Mouse (Mus musculus): ENCODE measurements around the gene Pyroxd2. TPM values are rescaled to one million over a fixed set of nuclear protein-coding genes. Genes with fewer than 3 reads are reported as not detected.
A peak's percentile ranks its signal among the peaks of the same experiment; 100 is the strongest.

Gene Pyroxd2
- polyA plus RNA-seq, 1 experiment from 2014 or later = 1.1 TPM

DNA sequence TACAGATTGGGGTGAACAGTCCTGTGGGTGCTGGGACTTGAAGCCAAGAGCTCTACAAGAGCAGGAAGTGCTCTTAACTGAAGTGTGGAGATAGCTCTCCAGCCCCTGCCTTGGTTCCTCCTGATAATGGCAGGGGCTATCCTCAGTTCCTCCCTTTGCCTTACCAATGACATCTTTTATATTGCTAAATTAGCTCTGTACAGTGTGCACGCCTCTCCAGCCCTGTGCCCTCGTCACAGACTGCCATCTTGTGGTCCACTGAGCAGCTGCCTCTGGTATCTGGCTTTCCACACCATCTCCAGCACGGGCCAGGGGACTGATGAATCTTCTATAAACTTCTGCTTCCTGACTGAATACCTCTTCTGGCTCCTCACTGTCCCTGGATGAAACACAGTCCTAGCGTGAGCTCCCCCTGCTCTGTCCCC, 8.4 kb downstream of the Pyroxd2 start:
- WGBS = 35% methylated on average over 4 of the region's 4 CpGs
- no peaks in the 10 kb centered on the region for H3K36me3 ChIP-seq (ENCODE audit: poor library complexity, severe bottlenecking)
- peak; percentile 88 for ATAC-seq
- H3K9ac ChIP-seq = no peak overlapping the region
- H3K27ac ChIP-seq = no peak overlapping the region
- H3K4me1 ChIP-seq = peaks cover 17% of the 10 kb centered on the region
- H3K27me3 ChIP-seq = no peaks in the 10 kb centered on the region
- H3K9me3 ChIP-seq (replicated peaks) = no peaks in the 10 kb centered on the region
- no peak overlapping the region for H3K4me2 ChIP-seq
- H3K4me3 ChIP-seq = no peak overlapping the region

DNA sequence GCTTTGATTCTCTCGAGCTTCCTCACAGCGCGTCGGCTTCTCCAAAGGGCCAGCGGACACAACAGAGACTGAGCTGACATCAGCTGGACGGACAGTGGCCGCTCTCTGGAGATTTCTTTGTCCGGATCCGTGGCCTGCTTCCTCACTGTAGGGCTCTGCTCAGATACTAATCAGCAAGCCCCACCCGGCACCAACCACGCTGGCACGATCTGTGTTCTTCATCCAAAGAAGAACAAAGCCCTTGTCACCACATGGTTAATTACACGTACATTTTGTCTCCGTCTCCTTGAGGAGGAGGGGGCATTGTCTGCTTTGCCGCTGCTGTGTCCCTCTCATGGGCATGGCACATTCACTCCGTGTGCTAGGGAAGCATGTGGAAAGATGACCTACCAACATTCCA, 9.3 kb downstream of the Pyroxd2 start:
- Histone ChIP-seq H3K36me3 (ENCODE audit: poor library complexity, severe bottlenecking) (no peaks in the 10 kb centered on the region), H3K9ac (no peak overlapping the region), H3K4me3 (no peak overlapping the region), H3K27ac (no peak overlapping the region), H3K4me1 (peaks cover 17% of the 10 kb centered on the region), H3K9me3 (replicated peaks) (no peaks in the 10 kb centered on the region), H3K27me3 (no peaks in the 10 kb centered on the region), H3K4me2 (no peak overlapping the region)
- ATAC-seq = peak; percentile 34; the same call in 1 of the 2 replicates
- 41% methylated on average over 16 of the region's 16 CpGs for WGBS

DNA sequence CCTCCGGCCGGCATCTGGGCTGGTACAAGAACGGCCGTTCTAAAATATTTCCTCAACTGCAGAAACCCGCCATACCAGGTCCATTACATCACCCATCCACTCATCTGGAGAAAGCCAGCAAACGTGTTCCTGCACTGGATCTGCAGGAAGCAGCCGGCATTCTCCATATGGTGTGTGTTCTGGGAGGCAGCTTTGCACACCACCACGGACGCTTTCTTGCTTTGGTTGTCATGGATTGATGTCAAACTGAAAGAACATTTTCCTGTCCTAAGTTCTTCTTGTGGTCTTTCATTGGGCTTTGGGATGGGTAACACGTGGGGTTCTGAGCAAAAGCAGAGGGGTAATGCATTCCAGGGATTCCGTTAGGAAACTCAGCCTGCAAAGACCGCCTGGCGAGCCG, 10.7 kb downstream of the Pyroxd2 start:
- ATAC-seq = no peak
- Histone ChIP-seq H3K9me3 (replicated peaks) (no peaks in the 10 kb centered on the region), H3K4me1 (peaks cover 21% of the 10 kb centered on the region), H3K27ac (no peak overlapping the region), H3K4me2 (no peak overlapping the region), H3K36me3 (ENCODE audit: poor library complexity, severe bottlenecking) (no peaks in the 10 kb centered on the region), H3K9ac (no peak overlapping the region), H3K27me3 (no peaks in the 10 kb centered on the region), H3K4me3 (no peak overlapping the region)
- 83% methylated on average over 14 of the region's 14 CpGs for WGBS

DNA sequence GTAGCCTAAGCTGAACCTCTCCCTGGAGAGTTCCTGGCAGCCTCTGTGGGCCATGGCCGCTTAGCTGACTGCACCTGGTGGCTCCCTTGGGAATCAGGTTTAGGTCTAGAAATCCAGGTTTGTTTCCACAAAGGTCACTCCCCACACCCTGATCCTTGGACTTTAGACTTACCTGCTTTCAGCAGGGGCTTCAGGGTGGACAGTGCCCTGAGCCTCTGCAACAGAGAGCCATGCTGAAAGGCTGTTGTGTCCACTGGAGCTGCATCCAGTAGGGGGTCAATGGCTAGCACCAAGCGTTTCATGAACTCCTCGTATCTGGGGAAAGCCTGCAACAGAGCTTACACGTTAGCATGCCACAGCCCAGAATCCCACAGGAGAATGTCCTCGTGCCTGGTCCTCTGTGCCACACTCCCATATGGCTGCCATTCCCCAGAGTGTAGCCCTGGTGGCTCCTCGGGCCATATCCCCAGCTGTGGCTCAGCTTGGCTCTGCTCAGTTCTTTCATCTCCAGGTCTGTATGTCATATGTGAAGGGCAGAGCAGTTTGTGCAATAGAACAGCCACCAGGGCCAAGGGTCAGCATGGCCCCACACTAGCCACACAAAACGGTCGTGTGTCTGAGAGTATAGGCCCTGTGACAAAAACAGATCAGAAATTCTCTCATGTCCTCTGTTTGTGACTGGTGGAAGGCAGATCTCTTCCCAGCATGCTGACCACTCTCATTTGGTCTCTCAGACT, 12.2 kb downstream of the Pyroxd2 start:
- H3K4me3 ChIP-seq = no peak overlapping the region
- no peaks in the 10 kb centered on the region for H3K27me3 ChIP-seq
- H3K4me1 ChIP-seq = peaks cover 21% of the 10 kb centered on the region
- H3K9me3 ChIP-seq (replicated peaks) = no peaks in the 10 kb centered on the region
- H3K4me2 ChIP-seq = no peak overlapping the region
- H3K9ac ChIP-seq = no peak overlapping the region
- no peaks in the 10 kb centered on the region for H3K36me3 ChIP-seq (ENCODE audit: poor library complexity, severe bottlenecking)
- WGBS = 81% methylated on average over 8 of the region's 8 CpGs
- no peak for ATAC-seq
- no peak overlapping the region for H3K27ac ChIP-seq

DNA sequence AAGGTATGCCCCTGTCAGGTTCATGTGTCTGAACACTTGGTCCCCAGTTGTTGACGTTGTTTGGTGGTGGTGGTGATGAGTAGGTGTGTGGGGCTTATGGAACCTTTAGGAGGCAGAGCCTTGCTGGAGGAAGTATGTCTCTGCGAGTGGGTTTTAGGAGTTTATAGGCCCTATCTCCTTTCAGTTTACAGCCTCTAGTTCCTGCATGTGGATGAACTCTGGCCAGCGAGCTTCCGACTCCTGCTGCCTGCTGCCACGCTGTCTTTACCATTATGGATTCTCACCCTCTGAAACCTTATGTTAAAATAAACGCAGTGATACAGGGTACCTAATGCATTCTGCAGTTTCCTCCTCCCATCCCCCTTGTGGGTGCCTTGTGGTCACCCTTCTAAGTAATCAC, 12.8 kb downstream of the Pyroxd2 start:
- no peak overlapping the region for H3K27ac ChIP-seq
- no peak overlapping the region for H3K9ac ChIP-seq
- 92% methylated on average over 6 of the region's 6 CpGs for WGBS
- no peaks in the 10 kb centered on the region for H3K9me3 ChIP-seq (replicated peaks)
- no peak for ATAC-seq
- H3K27me3 ChIP-seq = no peaks in the 10 kb centered on the region
- H3K4me3 ChIP-seq = no peak overlapping the region
- H3K36me3 ChIP-seq (ENCODE audit: poor library complexity, severe bottlenecking) = no peaks in the 10 kb centered on the region
- no peak overlapping the region for H3K4me2 ChIP-seq
- peaks cover 18% of the 10 kb centered on the region for H3K4me1 ChIP-seq

DNA sequence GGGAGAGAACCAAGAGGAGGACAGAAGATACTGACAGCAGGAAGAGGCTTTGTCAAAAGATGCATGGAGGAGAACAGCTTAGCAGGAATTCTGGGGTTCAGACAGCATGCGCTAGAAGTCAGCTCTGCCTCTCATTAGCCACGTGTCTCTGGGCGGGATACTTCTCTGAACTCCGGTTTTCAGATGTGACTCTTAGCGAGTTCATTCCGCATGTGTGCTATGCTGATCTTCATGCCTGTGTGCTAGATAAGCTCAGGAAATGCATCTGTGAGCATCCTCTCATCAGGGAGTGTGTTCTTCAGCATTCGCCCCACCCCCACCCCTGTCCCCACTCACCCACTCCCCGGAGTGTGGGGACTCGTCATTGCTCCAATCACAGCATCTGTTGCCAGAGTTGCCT, 14.8 kb downstream of the Pyroxd2 start:
- no peak overlapping the region for H3K4me2 ChIP-seq
- H3K27me3 ChIP-seq = no peaks in the 10 kb centered on the region
- H3K4me3 ChIP-seq = no peak overlapping the region
- H3K9me3 ChIP-seq (replicated peaks) = no peaks in the 10 kb centered on the region
- no peak overlapping the region for H3K9ac ChIP-seq
- WGBS = 70% methylated on average over 9 of the region's 9 CpGs
- H3K36me3 ChIP-seq (ENCODE audit: poor library complexity, severe bottlenecking) = no peaks in the 10 kb centered on the region
- H3K27ac ChIP-seq = no peak overlapping the region
- ATAC-seq = no peak
- H3K4me1 ChIP-seq = 0 out of 2 replicates have a peak, but pooled peaks cover 4% of the 10 kb centered on the region

DNA sequence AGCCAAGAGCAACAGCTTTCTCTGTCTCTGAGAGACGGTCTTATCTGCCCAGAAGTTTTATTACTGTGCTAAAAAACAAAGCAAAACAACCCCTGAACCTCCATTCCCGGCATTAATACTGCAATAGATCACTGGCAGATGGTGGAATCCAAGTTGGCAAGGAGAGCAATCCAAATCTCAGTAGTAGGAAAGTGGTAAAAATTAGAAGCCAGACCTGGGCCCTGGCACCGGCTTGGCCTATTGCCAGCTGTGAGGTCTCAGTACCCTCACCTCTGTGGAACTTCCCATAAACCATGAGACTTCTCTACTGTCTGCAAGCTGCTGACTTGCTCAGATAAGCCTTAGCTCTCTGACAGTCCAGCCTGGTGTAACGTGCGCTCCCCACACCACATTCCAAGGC, 17.6 kb downstream of the Pyroxd2 start:
- no peak overlapping the region for H3K4me2 ChIP-seq
- WGBS = 86% methylated on average over 5 of the region's 5 CpGs
- H3K36me3 ChIP-seq (ENCODE audit: poor library complexity, severe bottlenecking) = no peaks in the 10 kb centered on the region

DNA sequence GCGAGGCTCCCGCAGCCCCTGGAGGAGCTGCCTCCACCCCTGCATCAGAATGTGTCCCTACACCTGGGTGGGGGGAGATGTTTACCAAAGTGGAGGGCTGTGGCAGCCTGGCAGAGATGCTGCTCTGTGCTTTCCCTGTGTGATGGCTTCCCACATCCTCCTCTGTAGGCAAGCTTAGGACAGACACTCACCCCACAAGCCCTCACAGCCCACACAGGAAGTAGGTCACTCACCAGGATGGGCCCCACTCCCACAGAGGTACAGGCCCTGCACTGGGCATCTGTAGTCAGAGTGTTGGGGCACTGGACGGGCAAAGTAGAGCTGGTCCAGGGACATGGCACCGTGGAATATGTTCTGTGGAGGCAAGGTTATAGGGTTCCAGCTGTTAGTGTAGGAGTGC, 25.2 kb downstream of the Pyroxd2 start:
- no peak overlapping the region for H3K27ac ChIP-seq
- no peak overlapping the region for H3K9ac ChIP-seq
- no peak overlapping the region for H3K4me2 ChIP-seq
- H3K36me3 ChIP-seq (ENCODE audit: poor library complexity, severe bottlenecking) = no peaks in the 10 kb centered on the region
- no peaks in the 10 kb centered on the region for H3K9me3 ChIP-seq (replicated peaks)
- 0 out of 2 replicates have a peak, but pooled peaks cover 3% of the 10 kb centered on the region for H3K4me1 ChIP-seq
- no peaks in the 10 kb centered on the region for H3K27me3 ChIP-seq
- no peak overlapping the region for H3K4me3 ChIP-seq
- ATAC-seq = no peak
- 94% methylated on average over 4 of the region's 4 CpGs for WGBS

More for the DNA sequence above, 17.6 kb downstream of the Pyroxd2 start:
- Histone ChIP-seq H3K9me3 (replicated peaks) (no peaks in the 10 kb centered on the region), H3K9ac (no peak overlapping the region), H3K4me1 (0 out of 2 replicates have a peak, but pooled peaks cover 4% of the 10 kb centered on the region), H3K4me3 (no peak overlapping the region), H3K27me3 (no peaks in the 10 kb centered on the region), H3K27ac (no peak overlapping the region)
- no peak for ATAC-seq

DNA sequence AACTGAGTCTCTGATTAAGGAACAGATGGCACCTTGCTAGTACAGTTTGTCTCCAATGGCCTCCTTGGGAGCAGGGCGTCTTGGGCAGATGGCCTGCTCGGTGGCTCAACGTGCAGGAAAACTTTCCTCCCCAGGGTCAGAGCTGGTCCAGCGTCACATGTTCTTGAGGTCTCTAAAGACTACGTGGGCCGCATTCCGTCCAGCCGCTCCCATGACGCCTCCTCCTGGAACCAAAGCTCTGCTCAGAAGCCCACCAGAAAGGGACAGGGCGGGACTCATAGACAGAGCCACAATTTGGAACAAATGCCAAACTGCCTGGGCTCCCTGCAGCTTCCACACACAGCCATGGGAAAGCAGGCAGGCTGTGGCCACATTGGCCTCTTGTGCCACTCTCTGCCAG, 25.8 kb downstream of the Pyroxd2 start:
- Histone ChIP-seq H3K27ac (no peak overlapping the region), H3K9me3 (replicated peaks) (no peaks in the 10 kb centered on the region), H3K27me3 (no peaks in the 10 kb centered on the region), H3K4me2 (no peak overlapping the region), H3K4me1 (0 out of 2 replicates have a peak, but pooled peaks cover 4% of the 10 kb centered on the region), H3K4me3 (no peak overlapping the region), H3K36me3 (ENCODE audit: poor library complexity, severe bottlenecking) (no peaks in the 10 kb centered on the region), H3K9ac (no peak overlapping the region)
- ATAC-seq = no peak
- 88% methylated on average over 10 of the region's 10 CpGs for WGBS

DNA sequence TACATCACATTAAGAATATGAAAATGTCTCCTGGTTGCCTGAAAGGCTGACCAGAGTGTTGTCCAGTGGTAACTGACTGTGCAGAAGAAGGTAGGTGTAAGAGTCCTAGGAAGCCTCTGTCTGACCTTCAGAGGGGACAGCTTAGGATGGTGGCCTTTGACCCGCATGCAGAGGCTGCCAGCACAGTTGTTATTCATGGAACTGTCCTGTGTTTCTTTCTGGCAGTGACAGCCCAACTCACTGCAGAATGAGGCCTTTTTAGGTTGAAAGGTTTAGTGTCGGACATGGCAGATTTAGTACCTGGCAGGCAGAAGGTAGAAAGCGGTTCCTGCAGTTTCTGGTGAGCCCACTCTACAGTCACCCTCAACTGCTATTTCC, 26.6 kb downstream of the Pyroxd2 start:
- H3K9me3 ChIP-seq (replicated peaks) = no peaks in the 10 kb centered on the region
- 89% methylated on average over 3 of the region's 3 CpGs for WGBS
- no peak overlapping the region for H3K4me2 ChIP-seq
- ATAC-seq = no peak
- no peaks in the 10 kb centered on the region for H3K27me3 ChIP-seq
- no peak overlapping the region for H3K4me3 ChIP-seq
- no peak overlapping the region for H3K27ac ChIP-seq
- 0 out of 2 replicates have a peak, but pooled peaks cover 4% of the 10 kb centered on the region for H3K4me1 ChIP-seq
- no peaks in the 10 kb centered on the region for H3K36me3 ChIP-seq (ENCODE audit: poor library complexity, severe bottlenecking)
- H3K9ac ChIP-seq = no peak overlapping the region

DNA sequence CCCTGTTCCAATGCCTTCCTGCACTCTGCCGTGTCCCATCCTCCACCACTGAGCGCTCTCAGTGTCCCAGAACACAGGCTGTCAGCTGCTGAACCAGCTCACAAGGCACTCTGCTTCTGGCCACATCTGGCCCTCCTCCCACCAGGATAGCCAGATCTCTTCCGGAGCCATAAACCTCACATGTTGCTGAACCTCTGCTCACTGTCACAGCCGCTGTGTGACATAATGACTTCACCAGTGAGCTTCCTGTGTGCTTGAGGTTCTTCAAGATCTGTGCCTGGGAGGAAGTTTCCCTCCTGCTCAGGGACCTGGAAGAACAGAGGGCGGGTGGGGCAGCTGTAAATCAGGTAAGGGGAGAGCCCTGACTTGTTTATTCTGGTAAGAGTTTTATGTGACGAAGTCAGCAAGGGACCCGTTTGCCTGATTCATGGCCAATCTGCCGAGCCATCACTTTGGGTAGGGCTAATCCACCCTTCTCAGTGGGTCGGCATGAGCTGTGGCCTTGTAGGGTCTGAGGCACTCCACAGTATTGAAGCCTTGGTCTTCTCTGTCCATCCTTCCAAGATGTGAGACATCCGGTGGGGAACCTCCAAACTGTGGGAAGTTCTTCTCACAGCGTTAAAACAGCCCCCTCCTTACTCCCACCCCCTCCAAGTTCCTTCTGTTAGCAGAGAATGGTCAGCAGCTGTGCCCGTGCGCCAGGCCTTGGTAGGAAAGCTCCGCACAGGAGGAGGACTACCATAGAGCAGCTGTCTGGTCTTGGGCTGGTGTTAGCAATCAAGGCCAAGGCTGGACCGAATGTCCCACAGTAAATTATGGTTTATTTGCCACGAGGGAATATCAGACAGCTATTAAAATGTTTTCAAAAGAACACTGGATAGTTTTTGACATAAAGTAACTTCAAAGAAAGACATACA, 27.3 kb downstream of the Pyroxd2 start:
- H3K36me3 ChIP-seq (ENCODE audit: poor library complexity, severe bottlenecking) = no peaks in the 10 kb centered on the region
- no peak overlapping the region for H3K4me3 ChIP-seq
- no peak overlapping the region for H3K4me2 ChIP-seq
- no peak for ATAC-seq
- no peaks in the 10 kb centered on the region for H3K27me3 ChIP-seq
- no peaks in the 10 kb centered on the region for H3K9me3 ChIP-seq (replicated peaks)
- H3K9ac ChIP-seq = no peak overlapping the region
- H3K4me1 ChIP-seq = 0 out of 2 replicates have a peak, but pooled peaks cover 4% of the 10 kb centered on the region
- 81% methylated on average over 16 of the region's 16 CpGs for WGBS
- no peak overlapping the region for H3K27ac ChIP-seq

DNA sequence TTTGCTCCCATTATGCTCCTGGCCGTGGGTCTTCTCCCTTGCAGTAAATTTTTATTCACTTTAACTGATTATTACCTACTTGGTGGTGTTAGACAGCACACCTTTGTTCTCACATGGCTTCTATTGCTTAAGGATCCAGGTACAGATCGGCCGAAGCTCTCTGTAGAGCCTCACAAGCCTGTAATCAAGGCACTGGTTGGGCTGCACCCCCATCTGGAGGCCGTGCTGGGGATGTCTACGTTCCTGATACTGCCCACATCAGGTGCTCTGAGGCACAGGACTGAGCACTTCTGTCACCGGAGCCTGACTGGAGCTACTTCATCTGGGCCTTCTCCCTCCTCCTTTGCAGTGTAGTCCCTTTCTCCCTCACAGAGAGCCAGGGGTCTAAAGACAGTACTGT, 29.3 kb downstream of the Pyroxd2 start:
- Histone ChIP-seq H3K9ac (no peak overlapping the region), H3K27ac (no peak overlapping the region), H3K4me1 (0 out of 2 replicates have a peak, but pooled peaks cover 4% of the 10 kb centered on the region), H3K27me3 (no peaks in the 10 kb centered on the region), H3K4me2 (no peak overlapping the region), H3K4me3 (no peak overlapping the region), H3K9me3 (replicated peaks) (no peaks in the 10 kb centered on the region), H3K36me3 (ENCODE audit: poor library complexity, severe bottlenecking) (no peaks in the 10 kb centered on the region)
- no peak for ATAC-seq
- WGBS = 77% methylated on average over 6 of the region's 6 CpGs

All from forebrain, embryonic 13.5 days (tissue).